Mouse (Mus musculus) cerebellum, postnatal 4 days (tissue): ENCODE data around the gene Pbx1.

Experiments used
- DNase-seq, 2 experiments: peaks; one replicate each; pipeline ENCODE4 v3.0.0; 2022; ENCODE audit warnings: low spot score in 2 of 2, mixed read lengths in 1 of 2

The Pbx1 gene

GRCm38 (mm10) chr1:168228756-168229526 is 203.1 kb downstream of the Pbx1 start:
- no peak for DNase-seq

- DNase-seq: no peak
Observed at GRCm38 (mm10) chr1:168226150-168226549, 205.9 kb downstream of the Pbx1 start.

GRCm38 (mm10) chr1:168225595-168226127 is 206.4 kb downstream of the Pbx1 start:
- DNase-seq: no peak

- DNase-seq: no peak
Observed at GRCm38 (mm10) chr1:168224218-168224617, 207.9 kb downstream of the Pbx1 start.

GRCm38 (mm10) chr1:168222794-168223193 is 209.3 kb downstream of the Pbx1 start:
- no peak for DNase-seq

GRCm38 (mm10) chr1:168221071-168221521 is 211.0 kb downstream of the Pbx1 start:
- DNase-seq: no peak

- DNase-seq: peak; percentile 42 to 75
Observed at GRCm38 (mm10) chr1:168215896-168216747, 215.9 kb downstream of the Pbx1 start.

GRCm38 (mm10) chr1:168215468-168215867 is 216.6 kb downstream of the Pbx1 start:
- no peak for DNase-seq

- DNase-seq: peak; percentile 67 to 81
Observed at GRCm38 (mm10) chr1:168214040-168214443, 218.0 kb downstream of the Pbx1 start.

- DNase-seq: no peak
Observed at GRCm38 (mm10) chr1:168213595-168213994, 218.5 kb downstream of the Pbx1 start.

- no peak for DNase-seq
Observed at GRCm38 (mm10) chr1:168210401-168210800, 221.7 kb downstream of the Pbx1 start.

GRCm38 (mm10) chr1:168200570-168201156 is 231.4 kb downstream of the Pbx1 start:
- DNase-seq: no peak

GRCm38 (mm10) chr1:168198276-168198675 is 233.8 kb downstream of the Pbx1 start:
- DNase-seq: no peak

- DNase-seq: no peak
Observed at GRCm38 (mm10) chr1:168197908-168198258, 234.2 kb downstream of the Pbx1 start.

- no peak for DNase-seq
Observed at GRCm38 (mm10) chr1:168197195-168197907, 234.7 kb downstream of the Pbx1 start.

GRCm38 (mm10) chr1:168193364-168193763 is 238.7 kb downstream of the Pbx1 start:
- no peak for DNase-seq

- DNase-seq: no peak
Observed at GRCm38 (mm10) chr1:168182816-168183215, 249.3 kb downstream of the Pbx1 start.

GRCm38 (mm10) chr1:168180622-168181441 is 251.2 kb downstream of the Pbx1 start:
- DNase-seq: peak in 1 of 2 experiments; percentile 10

GRCm38 (mm10) chr1:168179691-168180090 is 252.4 kb downstream of the Pbx1 start:
- DNase-seq: no peak

- no peak for DNase-seq
Observed at GRCm38 (mm10) chr1:168178611-168179010, 253.5 kb downstream of the Pbx1 start.

GRCm38 (mm10) chr1:168175586-168175985 is 256.5 kb downstream of the Pbx1 start:
- no peak for DNase-seq
